Mouse (Mus musculus): ENCODE measurements around the gene Zp1. TPM values are rescaled to one million over a fixed set of nuclear protein-coding genes. Genes with fewer than 3 reads are reported as not detected.
A peak's percentile ranks its signal among the peaks of the same experiment; 100 is the strongest.

The Zp1 gene
- polyA plus RNA-seq, 1 experiment from 2014 or later = not detected

GRCm38 (mm10) chr19:10871328-10871961, 49.0 kb downstream of the Zp1 start:
- no peak overlapping the region for H3K9ac ChIP-seq
- WGBS (ENCODE audit: insufficient replicate concordance) = 70% methylated on average over 14 of the region's 14 CpGs
- H3K36me3 ChIP-seq = peaks cover 31% of the 10 kb centered on the region
- H3K27me3 ChIP-seq = peaks cover 42% of the 10 kb centered on the region
- no peaks in the 10 kb centered on the region for H3K9me3 ChIP-seq (replicated peaks)
- DNase-seq (no peak), ATAC-seq (ENCODE audit: low read depth) (no peak)
- peaks cover 10% of the 10 kb centered on the region for H3K4me1 ChIP-seq (replicated peaks)
- H3K4me2 ChIP-seq = no peak overlapping the region
- no peak overlapping the region for H3K27ac ChIP-seq
- H3K4me3 ChIP-seq (replicated peaks) = no peak overlapping the region

- Histone ChIP-seq H3K4me2 (no peak overlapping the region), H3K27me3 (peaks cover 42% of the 10 kb centered on the region), H3K36me3 (peaks cover 31% of the 10 kb centered on the region), H3K4me3 (replicated peaks) (no peak overlapping the region), H3K4me1 (replicated peaks) (peaks cover 10% of the 10 kb centered on the region), H3K9me3 (replicated peaks) (no peaks in the 10 kb centered on the region), H3K9ac (no peak overlapping the region), H3K27ac (no peak overlapping the region)
- no peak for DNase-seq
- WGBS (ENCODE audit: insufficient replicate concordance) = 79% methylated on average over 3 of the region's 3 CpGs
- ATAC-seq (ENCODE audit: low read depth) = no peak
Measured at GRCm38 (mm10) chr19:10870676-10871075, 49.8 kb downstream of the Zp1 start.

DNA sequence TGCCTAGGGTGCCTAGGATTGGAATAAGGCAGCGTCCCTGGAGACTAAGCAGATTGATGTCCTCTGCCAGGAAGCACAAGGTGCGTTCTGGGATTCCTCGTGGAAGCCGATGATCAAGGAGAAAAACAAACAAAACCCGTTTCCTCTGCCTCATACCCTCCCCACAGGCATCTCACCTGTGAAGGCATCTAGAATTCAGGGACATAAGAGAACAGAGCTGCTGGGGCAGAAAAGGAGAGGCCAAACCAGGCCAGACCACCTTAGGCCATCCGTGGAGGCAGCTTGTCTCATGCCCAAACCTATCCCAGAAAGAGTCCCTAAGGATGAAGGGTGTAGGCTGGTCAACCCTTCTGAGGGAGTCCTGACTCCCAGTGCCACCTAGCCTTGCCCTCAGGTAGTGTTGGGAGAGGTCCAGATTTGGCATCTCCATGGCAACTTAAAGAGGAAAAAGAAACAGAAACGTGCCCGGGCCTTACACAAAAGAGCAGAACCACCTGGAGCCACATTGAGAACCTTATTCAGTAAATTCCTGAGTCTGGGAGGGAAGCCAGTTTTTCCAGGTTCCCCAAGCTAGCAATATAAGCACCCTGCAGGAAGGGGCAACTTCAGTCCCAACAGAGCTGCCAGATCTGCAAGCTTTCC, 50.4 kb downstream of the Zp1 start, which contains the start of gene Tmem132a:
Gene Tmem132a, minus strand, starts transcription at position 55 of the 642 bp plus-strand sequence.
- no peak within 1 kb of the TSS for H3K27ac ChIP-seq
- peak within 1 kb of the TSS; percentile 54 for H3K4me3 ChIP-seq (replicated peaks)
- DNase-seq (no peak), ATAC-seq (ENCODE audit: low read depth) (no peak)
- WGBS (ENCODE audit: insufficient replicate concordance) = 9% methylated on average over 8 of the region's 8 CpGs
- H3K4me2 ChIP-seq = peak within 1 kb of the TSS; percentile 61
- peaks cover 31% of the 10 kb centered on the region for H3K36me3 ChIP-seq
- H3K9me3 ChIP-seq (replicated peaks) = no peaks in the 10 kb centered on the region
- peaks cover 10% of the 10 kb centered on the region for H3K4me1 ChIP-seq (replicated peaks)
- H3K9ac ChIP-seq = peak within 1 kb of the TSS; percentile 56; the same call in 1 of the 2 replicates
- peaks cover 42% of the 10 kb centered on the region for H3K27me3 ChIP-seq

GRCm38 (mm10) chr19:10869241-10869885, 51.1 kb downstream of the Zp1 start:
- peak; percentile 77 for ATAC-seq (ENCODE audit: low read depth)
- Histone ChIP-seq H3K36me3 (peaks cover 31% of the 10 kb centered on the region), H3K27ac (no peak overlapping the region), H3K9ac (peak overlapping the region; percentile 56; the same call in 1 of the 2 replicates), H3K4me1 (replicated peaks) (peaks cover 10% of the 10 kb centered on the region), H3K4me3 (replicated peaks) (peak overlapping the region; percentile 54), H3K4me2 (peak overlapping the region; percentile 61), H3K27me3 (peaks cover 42% of the 10 kb centered on the region), H3K9me3 (replicated peaks) (no peaks in the 10 kb centered on the region)
- no peak for DNase-seq
- under 1% methylated on average over 43 of the region's 43 CpGs for WGBS (ENCODE audit: insufficient replicate concordance)

DNA sequence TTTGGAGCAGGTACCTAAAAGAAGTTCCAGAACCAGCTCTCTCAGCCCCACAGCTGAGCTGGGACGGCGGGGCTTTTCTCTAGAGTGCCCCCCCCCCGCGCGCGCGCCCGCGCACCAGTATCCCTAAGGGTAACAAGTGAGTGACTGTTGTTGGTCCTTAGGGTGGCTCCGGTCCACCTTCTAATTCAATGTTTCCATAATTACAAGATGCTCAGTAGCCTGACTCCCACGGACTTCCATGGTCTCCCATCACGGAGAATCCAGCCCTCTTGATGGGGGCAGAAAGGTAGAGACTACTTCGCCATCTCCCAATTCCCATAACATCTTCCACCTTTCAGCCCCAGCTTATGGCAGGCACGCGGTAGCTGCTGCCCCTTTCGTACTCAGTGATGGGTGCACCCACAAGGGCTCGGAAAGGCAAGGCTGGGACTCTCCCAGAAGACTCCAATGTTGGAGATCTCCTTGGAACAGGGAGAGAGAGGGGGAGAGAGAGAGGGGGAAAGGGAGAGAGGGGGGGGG, 51.8 kb downstream of the Zp1 start:
- no peak overlapping the region for H3K27ac ChIP-seq
- peaks cover 24% of the 10 kb centered on the region for H3K36me3 ChIP-seq
- H3K4me1 ChIP-seq (replicated peaks) = peaks cover 10% of the 10 kb centered on the region
- H3K27me3 ChIP-seq = peaks cover 42% of the 10 kb centered on the region
- H3K4me3 ChIP-seq (replicated peaks) = peak overlapping the region; percentile 54
- H3K9me3 ChIP-seq (replicated peaks) = no peaks in the 10 kb centered on the region
- no peak overlapping the region for H3K9ac ChIP-seq
- 3% methylated on average over 17 of the region's 17 CpGs for WGBS (ENCODE audit: insufficient replicate concordance)
- DNase-seq (no peak), ATAC-seq (ENCODE audit: low read depth) (no peak)
- peak overlapping the region; percentile 61 for H3K4me2 ChIP-seq

GRCm38 (mm10) chr19:10867946-10868622, 52.3 kb downstream of the Zp1 start:
- Histone ChIP-seq H3K4me3 (replicated peaks) (peak overlapping the region; percentile 54), H3K4me2 (peak overlapping the region; percentile 61), H3K9ac (no peak overlapping the region), H3K27ac (no peak overlapping the region), H3K9me3 (replicated peaks) (no peaks in the 10 kb centered on the region), H3K4me1 (replicated peaks) (peaks cover 10% of the 10 kb centered on the region), H3K36me3 (peaks cover 23% of the 10 kb centered on the region), H3K27me3 (peaks cover 42% of the 10 kb centered on the region)
- no peak for DNase-seq
- ATAC-seq (ENCODE audit: low read depth) = no peak
- 34% methylated on average over 5 of the region's 5 CpGs for WGBS (ENCODE audit: insufficient replicate concordance)

DNA sequence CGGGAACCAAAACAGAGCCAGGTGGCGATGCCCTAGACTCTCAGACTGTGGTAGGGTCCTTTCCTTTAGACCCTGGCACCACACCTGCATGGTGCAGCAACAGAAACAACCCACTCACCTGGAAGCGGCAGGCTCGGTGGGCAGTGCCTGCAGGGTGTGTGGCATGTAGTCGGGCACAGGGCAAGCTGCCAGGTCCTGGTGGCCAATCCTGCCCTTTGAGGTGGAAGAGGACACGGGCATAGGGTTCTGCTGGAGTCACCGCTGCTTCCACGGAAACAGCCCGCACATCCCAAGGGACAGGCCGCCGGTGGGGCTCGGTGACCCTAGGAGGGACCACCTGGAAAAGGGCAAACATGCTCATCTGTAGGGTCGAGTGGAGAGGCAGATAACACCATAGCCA, 54.1 kb downstream of the Zp1 start:
- Histone ChIP-seq H3K36me3 (peaks cover 9% of the 10 kb centered on the region), H3K9me3 (replicated peaks) (no peaks in the 10 kb centered on the region)

More for the DNA sequence above, 54.1 kb downstream of the Zp1 start:
- 75% methylated on average over 13 of the region's 13 CpGs for WGBS (ENCODE audit: insufficient replicate concordance)
- Histone ChIP-seq H3K4me2 (no peak overlapping the region), H3K4me3 (replicated peaks) (no peak overlapping the region), H3K27ac (no peak overlapping the region), H3K4me1 (replicated peaks) (peaks cover 10% of the 10 kb centered on the region), H3K9ac (no peak overlapping the region), H3K27me3 (peaks cover 42% of the 10 kb centered on the region)
- ATAC-seq (ENCODE audit: low read depth) (no peak), DNase-seq (no peak)

Other genes starting within 250 kb of the Zp1 start
- not detected in 2 replicates for gene Pga5, start 242.6 kb downstream of the Zp1 start, polyA plus RNA-seq (2015; fragmentation: Nextera tagmentation; extraction: Ambion mirVana)
- gene Vps37c, start 231.9 kb downstream of the Zp1 start, polyA plus RNA-seq (2015; fragmentation: Nextera tagmentation; extraction: Ambion mirVana) = 10.4 and 12.1 TPM in 2 replicates
- gene Cd5, start 181.6 kb downstream of the Zp1 start, polyA plus RNA-seq (2015; fragmentation: Nextera tagmentation; extraction: Ambion mirVana) = 0.08 TPM in 1 of 2 replicates, not detected in the other
- 0.03 TPM in 1 of 2 replicates, not detected in the other for gene Cd6, start 90.6 kb downstream of the Zp1 start, polyA plus RNA-seq (2015; fragmentation: Nextera tagmentation; extraction: Ambion mirVana)
- gene Slc15a3, start 80.9 kb downstream of the Zp1 start, polyA plus RNA-seq (2015; fragmentation: Nextera tagmentation; extraction: Ambion mirVana) = 1.3 and 1.7 TPM in 2 replicates
- gene Tmem132a, start 50.7 kb downstream of the Zp1 start, polyA plus RNA-seq (2015; fragmentation: Nextera tagmentation; extraction: Ambion mirVana) = 4.0 and 4.4 TPM in 2 replicates
- gene Tmem109, start 38.6 kb downstream of the Zp1 start, polyA plus RNA-seq (2015; fragmentation: Nextera tagmentation; extraction: Ambion mirVana) = 21.9 and 23.0 TPM in 2 replicates
- 18.9 and 19.7 TPM in 2 replicates for gene Prpf19, start 25.4 kb downstream of the Zp1 start, polyA plus RNA-seq (2015; fragmentation: Nextera tagmentation; extraction: Ambion mirVana)
- gene Ptgdr2, start 16.5 kb upstream of the Zp1 start, polyA plus RNA-seq (2015; fragmentation: Nextera tagmentation; extraction: Ambion mirVana) = not detected in 2 replicates
- gene Ccdc86, start 28.6 kb upstream of the Zp1 start, polyA plus RNA-seq (2015; fragmentation: Nextera tagmentation; extraction: Ambion mirVana) = 23.4 and 25.3 TPM in 2 replicates
- gene Ms4a10, start 54.0 kb upstream of the Zp1 start, polyA plus RNA-seq (2015; fragmentation: Nextera tagmentation; extraction: Ambion mirVana) = not detected in 2 replicates
- not detected in 2 replicates for gene Ms4a15, start 72.6 kb upstream of the Zp1 start, polyA plus RNA-seq (2015; fragmentation: Nextera tagmentation; extraction: Ambion mirVana)
- not detected in 2 replicates for gene Ms4a18, start 97.4 kb upstream of the Zp1 start, polyA plus RNA-seq (2015; fragmentation: Nextera tagmentation; extraction: Ambion mirVana)
- 0.16 TPM in 1 of 2 replicates, not detected in the other for gene Ms4a8a, start 160.5 kb upstream of the Zp1 start, polyA plus RNA-seq (2015; fragmentation: Nextera tagmentation; extraction: Ambion mirVana)
- not detected in 2 replicates for gene 1700017D01Rik, start 210.2 kb upstream of the Zp1 start, polyA plus RNA-seq (2015; fragmentation: Nextera tagmentation; extraction: Ambion mirVana)
- not detected in 2 replicates for gene 1700025F22Rik, start 244.7 kb upstream of the Zp1 start, polyA plus RNA-seq (2015; fragmentation: Nextera tagmentation; extraction: Ambion mirVana)